Mouse (Mus musculus) thymus, postnatal 0 days (tissue): ENCODE measurements around the gene Immt. TPM values are rescaled to one million over a fixed set of nuclear protein-coding genes. Genes with fewer than 3 reads are reported as not detected.
"Not testable (repeated sequence)": the region's sequence is repeated elsewhere in the genome, so short reads cannot be mapped to it uniquely, and the experiment has no call there.

Experiments
- DNase-seq: peaks from one replicate; pipeline ENCODE4 v3.0.0-alpha.2; 2015; ENCODE audit warnings: low spot score
- polyA plus RNA-seq: library from polyadenylated mRNA; unstranded; fragments of >200 nt; fragmentation: Nextera tagmentation; extraction: Ambion mirVana; gene quantifications from 2 replicates; pipeline ENCODE4 v1.2.1, GENCODE M21; 2015

The Immt gene
- polyA plus RNA-seq, 1 experiment from 2014 or later = 151 TPM

GRCm38 (mm10) chr6:71840597-71841290, 9.6 kb downstream of the Immt start:
- DNase-seq = no peak

GRCm38 (mm10) chr6:71846906-71847305, 15.8 kb downstream of the Immt start:
- DNase-seq = not testable (repeated sequence)

- DNase-seq = no peak
Observed at GRCm38 (mm10) chr6:71867751-71868150, 36.6 kb downstream of the Immt start.

GRCm38 (mm10) chr6:71868809-71869208, 37.7 kb downstream of the Immt start:
- peak; percentile 18 for DNase-seq

GRCm38 (mm10) chr6:71871396-71871795, 40.3 kb downstream of the Immt start:
- peak; percentile 24 for DNase-seq

- DNase-seq = no peak
Observed at GRCm38 (mm10) chr6:71877965-71878760, 47.0 kb downstream of the Immt start.

GRCm38 (mm10) chr6:71893263-71893662, 62.1 kb downstream of the Immt start:
- no peak for DNase-seq

- DNase-seq = no peak
Observed at GRCm38 (mm10) chr6:71907702-71908235, 76.6 kb downstream of the Immt start.

GRCm38 (mm10) chr6:71908481-71909381, 77.6 kb downstream of the Immt start, which contains the start of the genes Ptcd3 and Polr1a:
TSS of gene Ptcd3 (minus strand) at chr6:71908750.
TSS of gene Polr1a (plus strand) at chr6:71909053.
- peak; percentile 96 for DNase-seq

GRCm38 (mm10) chr6:71909384-71909783, 78.3 kb downstream of the Immt start:
- no peak for DNase-seq

GRCm38 (mm10) chr6:71909840-71910239, 78.7 kb downstream of the Immt start:
- peak; percentile 11 for DNase-seq

GRCm38 (mm10) chr6:71911686-71912450, 80.7 kb downstream of the Immt start:
- DNase-seq = no peak

GRCm38 (mm10) chr6:71920752-71921151, 89.6 kb downstream of the Immt start:
- no peak for DNase-seq

GRCm38 (mm10) chr6:71925233-71925632, 94.1 kb downstream of the Immt start:
- peak; percentile 17 for DNase-seq

Other genes with a start within 250 kb of the Immt start
- gene Kdm3a, start 198.3 kb upstream of the Immt start, polyA plus RNA-seq = 40.3 and 44.5 TPM in 2 replicates
- 2.2 and 2.4 TPM in 2 replicates for gene Reep1, start 123.8 kb upstream of the Immt start, polyA plus RNA-seq
- 87.0 and 95.4 TPM in 2 replicates for gene Mrpl35, start 4.4 kb upstream of the Immt start, polyA plus RNA-seq
- gene Ptcd3, start 77.4 kb downstream of the Immt start, polyA plus RNA-seq = 69.3 and 76.4 TPM in 2 replicates
- gene Polr1a, start 77.7 kb downstream of the Immt start, polyA plus RNA-seq = 16.5 and 17.2 TPM in 2 replicates